Mouse (Mus musculus) cerebellum, postnatal 14 days (tissue): ENCODE measurements at regions not wholly inside any gene's neighbourhood (a gene's known extent, or its start where the extent isn't known, plus 50 kb on each side); places are given as distances from the start of the nearest gene placed in this dataset.
"Not testable (repeated sequence)": the region's sequence is repeated elsewhere in the genome, so short reads cannot be mapped to it uniquely, and the experiment has no call there.

Source experiments
- DNase-seq, 2 experiments: peaks; one replicate each; pipeline ENCODE4 v3.0.0; 2021; ENCODE audit warnings: mixed read lengths in 2 of 2

DNA sequence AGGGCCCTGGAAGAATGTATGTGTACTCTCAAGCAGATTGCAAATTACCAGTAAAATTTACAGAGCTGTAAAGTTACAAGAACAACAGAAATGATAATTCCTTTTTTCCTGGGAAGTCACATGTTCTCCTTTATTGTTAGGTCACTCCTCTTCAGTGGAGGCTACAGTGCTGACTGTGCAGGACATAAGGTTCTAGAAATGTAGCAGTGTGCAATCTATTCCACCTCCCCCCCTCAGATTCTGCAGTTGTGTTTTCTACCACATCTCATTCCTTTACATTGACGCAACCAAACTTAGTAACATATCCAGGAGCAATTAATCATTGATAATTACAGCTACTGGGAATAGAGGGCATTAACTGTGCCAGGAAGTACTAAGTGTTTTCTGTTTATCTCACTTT is 385.3 kb upstream of the Tnc start:
- no peak for DNase-seq

DNA sequence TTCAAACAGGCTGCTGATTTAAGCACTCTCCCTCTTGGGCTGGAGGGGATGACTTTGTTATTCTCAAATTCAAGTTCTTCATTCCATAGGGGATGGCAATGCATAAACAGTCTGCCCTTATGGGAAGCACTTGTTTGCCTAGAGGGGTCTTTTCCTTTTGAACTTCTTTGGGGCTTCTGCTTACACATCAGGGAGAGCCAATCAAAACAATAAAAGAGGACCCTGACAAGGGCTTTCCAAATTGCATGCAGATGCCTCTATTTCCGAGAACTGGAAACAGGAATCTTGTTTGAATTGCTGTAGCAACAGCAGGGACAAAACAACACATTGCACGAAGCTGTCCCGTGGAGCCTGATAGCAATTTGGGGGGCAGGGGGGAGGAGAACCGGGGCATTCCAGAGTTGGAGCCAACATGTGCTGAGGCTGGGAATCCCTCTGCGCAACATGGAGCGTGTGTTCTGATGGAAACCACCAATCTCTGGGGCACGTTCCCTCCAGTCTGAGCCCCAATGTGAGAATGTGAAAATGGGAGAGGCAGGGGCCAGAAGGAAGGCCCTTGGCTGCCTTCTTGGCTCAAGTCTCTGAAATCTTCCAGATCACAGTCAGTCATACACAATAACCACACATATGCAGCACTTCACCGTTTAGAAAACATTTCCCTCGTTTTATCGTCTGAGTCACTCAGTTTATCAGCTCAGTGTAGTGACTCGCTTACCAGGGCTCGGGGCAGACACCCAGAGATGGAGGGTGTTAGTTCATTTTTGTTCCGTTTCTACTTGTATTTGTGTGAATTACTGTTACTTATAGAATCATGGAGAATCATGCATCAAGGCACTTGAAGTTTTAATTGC is 391.2 kb upstream of the Tnc start:
- DNase-seq = no peak

DNA sequence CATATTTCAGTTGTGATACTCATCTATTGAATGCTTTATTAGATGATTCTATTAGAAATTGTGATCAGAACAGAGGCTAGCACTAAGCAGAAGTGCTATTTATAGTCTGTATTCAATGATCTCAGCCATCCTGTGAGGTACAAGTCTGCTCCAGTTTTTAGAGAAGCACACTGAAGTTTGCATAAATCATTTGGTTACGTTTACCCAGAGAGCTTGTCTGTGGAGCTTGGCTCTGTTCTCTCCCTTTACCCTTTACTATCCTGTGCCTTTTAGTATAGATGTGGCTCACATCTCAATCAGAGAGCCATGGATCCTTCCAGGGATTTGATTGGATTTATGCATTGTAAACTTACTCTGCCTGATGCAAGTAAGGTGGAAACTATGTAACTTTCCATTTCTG is 404.6 kb upstream of the Tnc start:
- no peak for DNase-seq

DNA sequence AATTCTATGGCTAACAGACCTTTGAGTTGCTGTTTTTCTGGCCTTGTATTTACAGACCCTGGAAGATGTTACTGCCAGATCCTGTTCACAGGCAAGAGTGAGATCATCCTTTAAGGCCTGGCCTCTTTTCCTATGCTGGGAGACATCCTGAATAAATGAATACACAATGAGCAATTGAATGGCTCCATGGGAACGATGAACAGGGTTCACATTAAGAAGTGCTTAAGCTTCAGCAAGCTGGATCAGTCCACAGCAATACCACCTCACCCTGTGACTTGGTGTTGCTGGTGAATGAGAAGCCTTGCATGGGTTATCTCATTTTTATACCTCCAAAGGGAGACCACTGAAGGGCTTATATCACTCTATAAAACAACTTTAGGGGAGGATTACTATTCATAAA is 405.1 kb upstream of the Tnc start:
- no peak for DNase-seq

DNA sequence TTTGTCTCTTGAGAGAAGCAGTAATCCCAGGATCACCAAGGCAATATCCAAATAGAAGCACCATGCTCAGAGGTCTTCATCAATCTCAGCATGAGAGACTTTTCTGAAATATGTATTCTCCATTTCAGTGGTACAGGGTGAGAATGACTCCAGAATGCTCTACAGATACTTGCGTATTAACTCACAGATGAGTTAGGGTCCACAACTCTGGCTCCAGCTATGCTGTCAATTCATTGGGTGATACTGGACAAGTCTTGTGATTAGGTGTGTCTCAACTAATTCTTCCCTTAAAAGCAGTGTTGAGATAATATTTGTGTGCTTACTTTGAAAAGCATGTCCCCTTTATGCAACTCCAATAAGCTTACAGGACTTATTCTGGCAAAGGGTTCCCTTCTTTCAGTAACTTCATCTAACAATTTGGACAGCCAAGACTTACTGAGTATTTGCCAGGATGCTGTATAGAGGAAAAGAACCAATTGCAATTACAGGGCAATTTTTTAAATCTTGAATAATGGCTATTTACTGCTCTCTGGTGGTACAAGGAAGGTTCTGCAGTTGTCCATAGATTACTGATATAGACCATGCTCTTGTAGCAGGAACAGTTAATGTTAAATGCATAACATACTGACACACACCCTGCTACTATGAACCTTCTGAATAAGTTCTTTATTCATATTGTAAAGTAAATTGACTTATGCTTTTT is 445.6 kb upstream of the Tnc start:
- DNase-seq = peak in 1 of 2 experiments; percentile 31

DNA sequence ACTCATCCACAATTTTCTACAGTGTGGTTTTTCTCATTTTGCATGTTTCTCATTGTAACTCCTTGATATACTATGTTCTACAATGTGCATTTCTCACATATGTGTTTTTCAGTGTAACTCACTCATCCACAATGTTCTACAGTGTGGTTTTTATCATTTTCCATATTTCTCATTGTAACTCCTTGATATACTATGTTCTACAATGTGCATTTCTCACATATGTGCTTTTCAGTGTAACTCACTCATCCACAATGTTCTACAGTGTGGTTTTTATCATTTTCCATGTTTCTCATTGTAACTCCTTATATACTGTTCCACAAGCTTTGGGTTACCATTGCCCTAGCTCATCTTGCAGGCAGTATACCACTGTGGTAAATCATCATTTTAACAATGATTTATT is 450.9 kb upstream of the Tnc start:
- not testable (repeated sequence) for DNase-seq

DNA sequence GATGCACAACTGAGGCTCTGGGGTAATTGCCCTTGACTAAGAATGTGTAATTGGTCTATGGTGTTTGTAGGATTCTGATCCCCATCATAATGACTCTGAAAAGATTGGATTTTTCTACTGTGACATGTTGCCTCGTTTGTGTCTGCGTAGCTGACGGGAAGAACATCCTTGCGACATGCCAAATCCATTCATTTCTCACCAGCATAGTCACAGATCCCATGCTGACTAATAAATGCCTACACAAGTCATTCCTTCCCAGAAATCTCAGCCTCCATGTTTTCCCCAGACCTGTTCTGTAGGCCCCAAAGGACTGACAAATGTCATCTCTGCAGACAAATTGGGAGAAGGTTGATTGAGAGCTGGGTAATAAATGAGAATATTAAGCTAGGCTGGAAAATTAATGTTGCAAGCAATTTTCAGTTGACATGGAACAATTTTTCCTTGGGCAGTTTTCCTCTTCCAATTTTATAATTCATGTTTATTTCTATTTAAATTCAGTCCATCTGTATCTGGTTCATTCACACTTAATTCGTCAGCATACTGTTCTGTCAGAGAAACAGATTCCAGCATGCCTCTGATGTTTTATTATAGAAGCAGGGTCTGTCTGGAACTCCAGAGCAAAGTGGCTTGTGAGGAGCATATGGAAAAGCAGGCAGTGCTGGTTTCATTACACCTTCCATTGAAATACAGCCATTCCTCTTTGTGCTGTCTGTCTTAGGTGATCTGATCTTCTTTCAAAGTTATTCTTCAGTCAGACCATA is 454.0 kb upstream of the Tnc start:
- DNase-seq = no peak

DNA sequence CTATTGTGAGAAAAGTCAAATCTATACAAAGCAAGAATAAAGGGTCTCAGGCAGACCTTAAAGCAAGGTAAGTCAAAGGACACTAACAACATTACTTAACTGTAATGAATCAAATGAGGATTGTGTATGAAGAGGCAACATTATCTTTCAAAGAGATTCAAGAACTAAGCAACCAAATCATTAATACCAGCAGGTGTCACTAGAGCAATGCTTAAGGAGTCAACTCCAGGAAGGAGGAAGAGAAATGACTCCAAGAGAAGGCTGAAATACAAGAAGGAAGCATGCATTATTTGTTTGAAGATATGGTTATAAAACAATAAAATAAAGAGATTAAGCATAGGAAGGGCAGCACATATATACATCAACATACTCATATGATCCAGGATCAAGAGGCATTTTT is 475.1 kb upstream of the Tnc start:
- peak; percentile 12 to 38 for DNase-seq

DNA sequence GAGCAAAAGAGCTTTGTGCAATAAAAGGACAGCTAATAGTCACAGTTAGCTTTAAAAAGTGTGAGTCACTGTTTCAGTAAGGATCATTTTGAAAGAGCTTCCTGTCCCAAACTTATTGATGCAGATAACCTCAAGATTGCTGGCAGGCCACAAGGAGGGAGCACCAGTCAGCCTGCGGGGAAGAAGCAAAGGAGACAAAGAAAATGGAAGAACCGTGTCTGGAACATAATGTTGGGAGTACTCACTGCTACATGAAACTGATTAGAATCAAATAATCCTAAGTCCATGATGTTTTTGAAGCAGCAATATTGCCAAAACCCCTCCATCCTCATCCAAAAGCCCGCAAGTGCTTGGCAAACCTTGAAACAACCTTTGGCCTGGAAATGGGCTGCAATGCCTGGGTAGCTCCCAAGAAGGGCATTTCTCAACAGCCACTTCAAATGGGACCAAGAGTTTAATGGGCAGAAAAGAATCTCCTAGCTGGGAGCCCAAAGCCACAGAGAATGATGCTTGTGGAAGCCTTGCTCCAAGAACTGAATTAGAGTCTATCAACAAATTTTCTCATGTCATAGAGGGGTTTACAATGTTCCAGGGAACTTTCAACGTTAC is 481.0 kb upstream of the Tnc start:
- DNase-seq = no peak

DNA sequence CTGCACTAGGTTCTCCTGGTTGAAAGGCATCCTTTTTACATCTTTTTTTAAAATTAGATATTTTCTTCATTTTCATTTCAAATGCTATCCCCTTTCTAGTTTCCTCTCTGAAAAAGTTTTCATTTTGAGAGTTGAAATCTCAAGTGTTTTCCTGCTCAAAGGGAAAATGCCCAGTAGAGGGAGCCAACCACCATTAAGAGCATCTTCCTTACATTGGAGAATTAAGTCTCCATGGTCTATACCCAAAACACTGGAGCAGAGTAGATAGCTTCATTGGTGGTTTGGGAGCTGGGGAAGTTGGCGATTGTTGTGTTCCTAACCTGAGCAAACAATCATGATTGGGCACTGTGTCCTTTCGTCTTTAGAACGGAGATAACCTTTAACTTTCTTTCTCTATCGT is 483.8 kb upstream of the Tnc start:
- peak; percentile 45 to 61 for DNase-seq

DNA sequence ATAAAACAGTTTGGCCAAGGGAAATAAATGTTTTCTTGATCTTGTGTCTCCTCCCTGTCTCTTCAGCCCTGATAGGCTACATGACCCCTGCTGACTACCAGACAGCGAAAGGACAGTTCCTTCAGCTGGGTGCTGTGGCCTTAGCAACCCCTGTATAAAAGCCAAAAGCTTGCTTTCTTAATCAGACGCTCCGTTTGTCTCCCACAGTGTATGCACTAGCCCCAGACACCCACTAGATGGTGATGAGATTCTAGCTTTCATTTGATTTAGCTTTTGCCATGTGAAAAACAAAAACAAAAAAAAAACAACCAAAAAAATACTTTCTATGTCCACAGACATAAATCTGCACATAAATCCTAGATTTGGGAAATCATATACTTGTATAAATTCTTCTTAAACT is 486.2 kb upstream of the Tnc start:
- peak; percentile 34 to 36 for DNase-seq

DNA sequence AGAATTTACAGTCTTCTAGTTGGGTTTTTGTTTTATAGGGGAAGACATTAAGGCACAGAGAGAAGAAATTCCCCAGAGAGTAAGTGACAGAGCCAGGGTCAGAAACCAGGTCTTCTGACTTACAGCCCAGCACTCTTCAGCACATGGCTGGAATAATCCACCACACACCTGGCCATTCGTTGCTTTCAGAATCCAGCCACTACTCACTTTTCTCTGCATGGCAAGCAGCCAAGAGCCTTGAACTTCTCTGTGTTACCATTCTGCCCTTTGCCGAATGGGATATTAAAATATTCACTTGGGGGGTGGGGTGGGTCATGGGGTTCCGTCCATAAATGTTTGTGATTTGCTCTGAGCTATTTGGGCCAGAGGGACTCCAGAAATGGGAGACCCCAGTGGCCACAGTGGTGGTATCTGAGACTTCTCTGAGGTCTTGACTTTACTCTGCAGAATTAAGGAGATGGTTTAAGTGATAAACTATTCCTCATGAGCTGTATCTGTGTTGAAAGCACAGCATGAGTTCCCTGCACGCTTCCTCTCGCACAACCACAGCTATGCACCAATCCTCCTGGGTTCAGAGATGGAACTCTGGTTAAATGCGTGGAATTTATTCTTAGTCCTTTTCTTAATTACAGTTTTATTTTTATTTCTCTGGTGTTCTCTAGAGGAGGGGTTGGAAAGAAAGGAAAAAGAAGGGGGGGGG is 488.9 kb upstream of the Tnc start:
- no peak for DNase-seq

DNA sequence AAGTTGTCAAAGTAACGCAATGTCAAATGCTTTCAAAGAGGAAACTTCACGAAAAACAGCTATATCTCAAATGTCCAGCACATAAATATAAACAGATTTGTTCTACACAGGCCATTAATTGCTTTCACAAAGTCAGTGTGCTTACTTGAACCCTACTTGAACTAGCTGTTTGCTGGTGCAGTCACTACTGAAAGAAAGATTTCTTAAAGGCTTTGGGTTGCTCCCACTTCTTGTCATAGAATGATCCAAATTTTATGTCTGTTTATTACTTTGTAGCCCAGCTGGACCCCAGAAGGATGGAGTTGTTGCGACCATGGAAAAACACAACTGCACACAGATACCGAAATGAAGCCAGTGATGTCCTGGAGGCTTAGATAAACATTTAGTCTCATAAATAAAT is 491.2 kb upstream of the Tnc start:
- no peak for DNase-seq

DNA sequence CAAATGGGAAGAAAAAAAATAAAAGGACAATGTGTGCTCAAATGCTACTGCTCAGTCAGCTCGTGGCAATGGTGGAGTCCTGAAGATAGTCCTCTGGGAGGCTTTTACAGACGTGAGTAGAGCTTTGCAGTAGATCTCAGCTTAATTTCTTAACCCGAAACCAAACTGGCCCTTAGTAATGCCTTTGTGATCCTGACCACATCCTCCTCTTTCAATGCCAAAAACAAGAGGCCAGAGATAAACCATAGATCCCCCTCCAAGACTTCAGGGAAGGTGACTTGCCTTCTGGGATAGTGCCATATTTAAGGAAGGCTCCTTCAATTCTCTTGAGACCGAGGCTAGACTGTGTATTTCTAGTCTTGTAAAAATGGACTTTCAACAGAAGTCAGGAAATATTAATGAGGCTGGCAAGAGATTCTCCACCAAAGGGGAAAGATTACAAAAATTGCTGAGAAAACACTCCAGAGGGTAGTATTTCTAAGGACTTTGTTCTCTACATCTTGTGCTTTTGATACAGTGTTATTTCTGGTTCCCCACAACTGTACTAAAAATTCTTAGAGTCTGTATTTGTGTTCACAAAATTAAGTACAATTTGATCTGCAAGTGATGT is 497.9 kb upstream of the Tnc start:
- no peak for DNase-seq

DNA sequence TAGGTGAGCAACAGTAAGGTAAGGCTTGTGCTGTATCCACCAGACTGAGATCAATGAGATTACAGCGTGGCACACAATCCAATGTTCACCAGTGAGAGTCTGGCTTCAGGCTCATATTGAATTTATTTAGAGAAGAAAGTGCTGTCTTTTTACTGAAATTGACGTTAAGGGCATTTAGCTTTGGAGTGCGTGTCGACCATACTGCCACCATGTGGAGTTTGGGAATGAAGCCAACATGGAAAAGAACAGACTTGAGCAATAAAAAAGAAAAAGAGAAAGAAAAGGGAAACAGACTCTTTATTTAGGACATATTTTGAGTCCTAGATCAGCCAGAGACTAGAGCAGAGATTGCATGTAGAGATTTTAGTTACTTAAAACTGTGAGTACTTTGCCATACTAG is 499.6 kb upstream of the Tnc start:
- peak in 1 of 2 experiments; percentile 11 for DNase-seq

DNA sequence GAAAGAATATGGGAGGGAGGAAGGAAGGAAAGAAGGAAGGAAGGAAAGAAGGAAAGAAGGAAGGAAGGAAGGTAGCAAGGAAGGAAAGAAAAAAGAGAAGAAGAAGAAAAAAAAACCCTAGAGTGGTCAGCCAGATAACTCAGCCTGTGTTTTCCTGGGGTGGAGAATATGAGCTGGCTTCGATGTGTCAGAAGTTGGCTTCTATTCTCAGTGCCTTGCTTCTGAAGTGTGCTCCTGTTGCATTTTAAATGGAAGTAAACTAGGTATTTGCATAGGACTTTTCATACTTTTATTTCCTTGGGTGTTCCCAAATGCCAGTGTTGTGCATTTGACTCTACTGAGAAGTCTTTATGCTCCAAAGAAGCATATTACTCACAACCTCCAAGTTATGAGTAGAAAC is 515.7 kb upstream of the Tnc start:
- DNase-seq = no peak

DNA sequence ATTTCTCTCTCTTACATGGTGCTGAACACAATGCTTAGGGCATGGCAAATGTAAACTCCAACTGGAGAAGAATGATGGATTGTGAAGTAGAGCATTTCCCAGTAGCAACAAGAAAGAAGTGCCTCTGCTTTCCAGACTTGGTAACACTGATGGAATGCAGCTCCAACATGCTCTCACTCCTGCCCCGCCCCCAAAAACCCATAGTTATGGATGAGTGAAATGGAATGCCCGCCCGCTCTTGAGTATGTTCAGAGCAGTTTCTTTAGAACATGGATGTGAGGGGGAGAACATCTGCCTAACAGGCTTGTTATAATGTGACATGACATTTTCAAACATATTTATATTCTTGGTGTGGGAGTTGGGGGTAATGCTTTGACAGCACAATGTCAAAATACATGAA is 517.2 kb upstream of the Tnc start:
- DNase-seq = no peak

DNA sequence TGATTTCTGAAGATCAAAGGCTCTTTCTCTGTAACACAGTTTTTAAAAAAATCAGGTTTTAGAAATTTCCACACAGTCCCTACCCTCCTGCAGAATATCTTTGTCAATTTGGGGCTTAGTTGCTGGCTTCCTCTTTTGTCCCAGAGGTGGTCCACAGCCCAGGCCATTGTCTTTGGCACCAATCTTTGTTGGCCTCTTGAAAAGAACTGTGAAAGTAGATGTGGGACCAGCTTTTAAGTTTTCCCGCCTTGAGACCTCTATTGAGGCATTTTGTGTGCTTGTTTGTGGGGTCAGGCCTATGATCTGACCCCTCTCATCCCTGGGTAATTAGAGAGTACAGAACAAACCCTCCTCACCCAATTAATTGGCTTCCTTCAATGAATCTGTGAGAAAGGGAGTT is 523.9 kb upstream of the Tnc start:
- DNase-seq = no peak

DNA sequence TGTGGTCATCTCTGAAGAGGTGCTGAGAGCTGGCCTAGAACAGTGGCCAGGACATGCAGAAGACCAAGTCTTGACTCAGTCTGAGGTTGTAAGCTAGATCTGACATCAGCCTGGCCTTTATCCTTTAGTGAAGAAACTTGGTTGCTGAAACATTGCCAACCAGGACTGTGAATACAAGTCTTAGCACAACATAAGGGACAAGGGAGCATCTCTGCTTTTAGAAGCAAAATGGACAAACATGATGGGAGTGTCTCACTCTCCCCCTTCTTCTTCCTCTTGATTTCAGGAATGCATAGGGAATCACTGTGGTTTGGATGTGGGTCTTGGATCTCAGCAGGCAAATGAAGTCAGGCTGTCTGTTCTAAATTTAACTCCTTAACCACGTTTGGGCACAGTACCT is 529.1 kb upstream of the Tnc start:
- no peak for DNase-seq

DNA sequence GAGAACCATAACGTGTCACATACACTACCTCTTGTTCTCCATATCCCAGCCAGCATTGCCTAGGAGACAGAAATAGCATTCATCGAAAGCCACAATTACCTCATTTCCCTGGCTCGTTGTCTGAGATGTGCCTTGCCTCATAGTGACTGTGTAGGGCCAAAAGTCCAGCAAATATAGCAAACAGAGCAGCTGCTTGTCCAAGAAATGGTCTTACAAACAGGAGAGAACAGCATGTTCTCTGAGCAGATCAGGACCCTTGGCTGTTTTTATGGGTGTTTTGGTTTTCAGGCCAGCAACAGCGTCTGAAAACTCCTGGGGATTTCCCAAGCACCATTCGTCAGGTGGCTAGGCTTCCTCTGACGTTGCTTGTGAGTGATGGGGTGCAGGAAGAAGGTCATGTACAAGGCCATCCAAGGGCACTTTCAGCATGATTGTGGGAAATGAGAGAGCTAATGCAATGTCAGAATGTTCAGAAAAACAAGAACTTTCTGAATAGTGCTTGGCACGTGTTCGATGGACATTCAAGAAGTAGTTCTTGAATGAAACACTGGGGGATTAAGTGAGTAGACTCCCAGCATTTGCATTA is 528.9 kb upstream of the Pappa start:
- DNase-seq = no peak

DNA sequence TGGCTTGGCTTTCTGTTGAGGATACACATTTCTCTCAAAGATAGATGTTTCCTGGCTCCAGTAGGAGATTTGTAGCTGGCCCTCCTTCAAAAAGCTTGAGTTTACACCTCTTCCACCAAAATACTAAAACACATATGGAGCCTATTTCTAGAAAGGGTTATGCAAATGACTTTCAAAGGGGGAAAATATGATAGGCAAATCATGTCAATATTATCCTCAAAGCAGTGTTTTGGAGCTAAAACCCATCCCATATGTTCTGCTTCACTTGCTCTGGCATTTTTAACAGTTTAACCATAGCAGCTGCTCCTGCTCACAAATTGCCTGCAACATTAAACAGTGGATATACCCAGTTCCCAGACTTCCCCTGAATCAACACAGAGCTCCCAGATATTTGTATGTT is 525.5 kb upstream of the Pappa start:
- no peak for DNase-seq

DNA sequence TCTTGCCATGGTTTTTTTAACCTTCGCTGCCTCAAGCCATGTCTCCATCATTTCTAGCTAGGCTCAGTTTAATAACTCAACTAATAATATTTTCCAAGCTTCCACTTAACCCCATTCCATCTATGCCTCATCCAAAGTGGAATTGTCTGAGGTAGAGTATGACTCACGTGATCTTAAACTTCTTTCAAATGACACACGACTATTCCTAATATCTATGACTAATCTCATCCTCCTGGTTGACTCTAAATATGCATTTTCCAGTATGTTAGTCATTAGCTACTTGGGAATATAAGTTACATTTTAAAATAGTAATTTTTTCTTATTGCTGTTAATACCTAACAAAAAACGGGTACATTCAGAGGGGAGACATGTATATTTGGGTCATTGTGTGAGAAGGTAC is 524.8 kb upstream of the Pappa start:
- DNase-seq = no peak
